ENCODE assay signal across 8 mouse cellular contexts in the genomic region with DNA sequence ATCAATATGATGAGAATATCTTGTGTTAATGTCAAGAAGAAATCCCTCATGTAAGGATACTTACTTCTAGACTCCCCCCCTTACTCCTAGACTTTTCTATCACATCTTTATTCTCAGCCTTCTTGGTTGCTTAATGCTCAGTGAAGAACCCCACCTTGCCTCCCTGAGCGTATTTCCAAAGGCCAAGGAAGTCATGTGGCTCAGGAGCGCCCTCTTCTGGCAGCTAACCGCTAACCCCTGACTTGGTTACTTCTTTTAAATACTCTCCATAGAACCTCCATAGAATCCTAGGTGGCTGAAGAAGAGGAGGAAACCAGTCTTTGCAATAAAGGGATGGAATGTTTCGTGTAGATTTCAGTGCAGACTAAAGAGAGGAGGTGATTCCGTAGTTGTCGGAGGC.
DNase-seq lines count a peak whose midpoint lies in the region; ATAC-seq and TF ChIP-seq lines count a peak whose summit lies in the region.

No protein-coding gene starts in this region.

- no peaks in the 10 kb centered on the region for H3K9me3 ChIP-seq in kidney, embryonic 14.5 days (ENCODE audit: control insufficient read depth, low read length)
- H3K9me3 ChIP-seq in neural tube, embryonic 11.5 days (ENCODE audit: control insufficient read depth, low read length) = no peaks in the 10 kb centered on the region

- H3K27ac ChIP-seq in kidney, embryonic 14.5 days (ENCODE audit: low read depth, low read length) = no peak overlapping the region
- peak overlapping the region; percentile 69 for H3K27ac ChIP-seq in liver, adult 2 months (replicated peaks; ENCODE audit: insufficient read depth, low read depth, low read length)
- H3K27ac ChIP-seq in neural tube, embryonic 11.5 days (ENCODE audit: low read depth, low read length) = no peak overlapping the region
- H3K27ac ChIP-seq in thymus, adult 2 months (ENCODE audit: control insufficient read depth, insufficient read depth, low read length) = no peak overlapping the region

- peaks cover 3% of the 10 kb centered on the region; the same call in 1 of the 2 replicates for H3K36me3 ChIP-seq in kidney, embryonic 14.5 days (ENCODE audit: control insufficient read depth, insufficient read depth, low read length)
- 0 out of 2 replicates have a peak, but pooled peaks cover 4% of the 10 kb centered on the region for H3K36me3 ChIP-seq in liver, adult 2 months (ENCODE audit: control insufficient read depth, insufficient read depth, low read length)
- H3K36me3 ChIP-seq in neural tube, embryonic 11.5 days (ENCODE audit: control insufficient read depth, insufficient read depth, low read length) = no peaks in the 10 kb centered on the region
- H3K36me3 ChIP-seq in thymus, adult 2 months (ENCODE audit: control insufficient read depth, insufficient read depth, low read length) = peaks cover 5% of the 10 kb centered on the region; the same call in 1 of the 2 replicates

- intact Hi-C loops in gastrocnemius, postnatal 36 days (cut with DNase I) = loop anchor here (5.0 kb wide), 1 partner anchor 142 kb away; no protein-coding TSS in a partner anchor

- H3K27me3 ChIP-seq in kidney, embryonic 14.5 days (ENCODE audit: control insufficient read depth, insufficient read depth, low read length) = no peaks in the 10 kb centered on the region
- no peaks in the 10 kb centered on the region for H3K27me3 ChIP-seq in liver, adult 2 months (ENCODE audit: control insufficient read depth, insufficient read depth, low read length)
- H3K27me3 ChIP-seq in neural tube, embryonic 11.5 days (ENCODE audit: control insufficient read depth, insufficient read depth, low read length) = no peaks in the 10 kb centered on the region
- H3K27me3 ChIP-seq in thymus, adult 2 months (ENCODE audit: control insufficient read depth, insufficient read depth, low read length) = no peaks in the 10 kb centered on the region

- peaks cover 11% of the 10 kb centered on the region for H3K4me1 ChIP-seq in kidney, embryonic 14.5 days (ENCODE audit: control insufficient read depth, insufficient read depth, low read length)
- H3K4me1 ChIP-seq in liver, adult 2 months (ENCODE audit: control insufficient read depth, insufficient read depth, low read length) = peaks cover 18% of the 10 kb centered on the region
- H3K4me1 ChIP-seq in neural tube, embryonic 11.5 days (ENCODE audit: control insufficient read depth, insufficient read depth, low read length) = no peaks in the 10 kb centered on the region; the same call in 1 of the 2 replicates
- peaks cover 6% of the 10 kb centered on the region; the same call in 1 of the 2 replicates for H3K4me1 ChIP-seq in thymus, adult 2 months (replicated peaks; ENCODE audit: control insufficient read depth, insufficient read depth, low read length)

- TF ChIP-seq CTCF in liver, adult 2 months (IDR thresholded peaks at IDR 0.05; ENCODE audit: low read depth, low read length) = peak; percentile 86
- peak; percentile 42; the same call in 1 of the 2 replicates for TF ChIP-seq CTCF in thymus, adult 2 months (IDR thresholded peaks at IDR 0.05; ENCODE audit: borderline replicate concordance, control insufficient read depth, extremely low read depth, insufficient read depth, low read length, poor library complexity)

- no peak overlapping the region for H3K4me2 ChIP-seq in kidney, embryonic 14.5 days (replicated peaks; ENCODE audit: low read depth, low read length)
- no peak overlapping the region for H3K4me2 ChIP-seq in neural tube, embryonic 11.5 days (ENCODE audit: low read depth)

- DNase-seq in 416B (ENCODE audit: low read depth) (peak; percentile 91), WW6 (ENCODE audit: low read depth, low spot score) (peak; percentile 34)
- peak; percentile 83 to 84 for DNase-seq in cerebellum, postnatal 36 days
- DNase-seq in gastrocnemius, postnatal 36 days = peak; percentile 25 to 48
- DNase-seq in liver, adult 2 months (ENCODE audit: extremely low read depth, low read depth, low spot score) = peak; percentile 65
- peak; percentile 84 for DNase-seq in neural tube, embryonic 11.5 days (ENCODE audit: low spot score)
- peak; percentile 74 for DNase-seq in thymus, adult 2 months

- no peak overlapping the region for H3K9ac ChIP-seq in kidney, embryonic 14.5 days (ENCODE audit: low read depth, low read length)
- H3K9ac ChIP-seq in liver, adult 2 months (ENCODE audit: low read depth, low read length) = no peak overlapping the region
- H3K9ac ChIP-seq in neural tube, embryonic 11.5 days (ENCODE audit: low read length) = no peak overlapping the region

- peak; percentile 45; the same call in 1 of the 2 replicates for ATAC-seq in kidney, embryonic 14.5 days (ENCODE audit: low FRiP score, low TSS enrichment)
- no peak for ATAC-seq in neural tube, embryonic 11.5 days (ENCODE audit: insufficient read depth, low FRiP score, low TSS enrichment)

- peaks cover 26% of the 10 kb centered on the region; the same call in 1 of the 2 replicates for H3K79me2 ChIP-seq in liver, adult 2 months (ENCODE audit: control insufficient read depth, insufficient read depth, low read length)

- no peak overlapping the region for H3K4me3 ChIP-seq in kidney, embryonic 14.5 days (ENCODE audit: low read length)
- no peak overlapping the region for H3K4me3 ChIP-seq in liver, adult 2 months (ENCODE audit: insufficient read depth, low read depth, low read length)
- no peak overlapping the region for H3K4me3 ChIP-seq in neural tube, embryonic 11.5 days (ENCODE audit: low read depth, low read length)
- H3K4me3 ChIP-seq in thymus, adult 2 months (ENCODE audit: control insufficient read depth, insufficient read depth, low read length) = no peak overlapping the region

- 36% methylated on average over 6 of the region's 6 CpGs for WGBS in kidney, embryonic 14.5 days
- 33% methylated on average over 6 of the region's 6 CpGs for WGBS in liver, adult 2 months
- 32% methylated on average over 6 of the region's 6 CpGs for WGBS in neural tube, embryonic 11.5 days
- 43% methylated on average over 6 of the region's 6 CpGs for WGBS in thymus, adult 2 months

- no peak for TF ChIP-seq POLR2A in liver, adult 2 months (IDR thresholded peaks at IDR 0.05; ENCODE audit: extremely low read depth, insufficient read depth, low read length)
- no peak for TF ChIP-seq POLR2A in thymus, adult 2 months (IDR thresholded peaks at IDR 0.05; ENCODE audit: control insufficient read depth, extremely low read depth, insufficient read depth, low read length, poor library complexity)

Comparison
In these comparisons a context has a peak if more than half of its experiments do, and no peak if none do; other contexts are left out.
1. DNase-seq: peak in every context shown above with its lines; median percentile 91 in 416B; 84 in neural tube, embryonic 11.5 days; 84 in cerebellum, postnatal 36 days; 74 in thymus, adult 2 months; 65 in liver, adult 2 months; 36 in gastrocnemius, postnatal 36 days; 34 in WW6.